Mouse (Mus musculus) embryo, embryonic 9.5 days (tissue): ENCODE measurements around the gene Cypt15.
"Not testable (repeated sequence)": the region's sequence is repeated elsewhere in the genome, so short reads cannot be mapped to it uniquely, and the experiment has no call there.

ENCODE experiments used
- DNase-seq: peaks from one replicate; pipeline ENCODE4 v3.0.0-alpha.2; 2017; ENCODE audit errors: extremely low spot score

Cypt15 gene

GRCm38 (mm10) chrX:39345967-39346366 lies at the start of gene Cypt15:
Gene Cypt15 (plus strand): TSS chrX:39346267.
- DNase-seq: not testable (repeated sequence)

DNA sequence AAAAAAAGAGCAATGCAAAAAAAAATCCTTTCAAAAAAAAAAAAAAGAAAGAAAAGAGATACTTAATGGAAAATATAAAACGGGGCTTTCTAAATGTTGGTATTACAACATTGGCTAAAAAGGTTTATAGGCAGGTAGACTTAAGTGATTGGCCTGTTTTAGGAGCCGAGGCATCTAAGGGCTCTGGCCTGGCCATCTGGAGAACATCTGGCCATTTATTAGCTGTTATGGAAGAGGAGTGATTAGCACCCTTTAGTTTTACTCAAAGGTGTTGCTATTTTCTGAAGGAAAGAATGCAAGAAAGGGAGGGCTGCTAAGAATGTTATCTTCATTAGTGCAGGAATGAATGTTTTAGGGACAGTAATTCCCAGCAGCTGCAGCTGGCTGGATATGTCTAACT lies 24.9 kb downstream of the Cypt15 start:
- no peak for DNase-seq

GRCm38 (mm10) chrX:39378830-39379229 lies 32.8 kb downstream of the Cypt15 start:
- DNase-seq: no peak

- no peak for DNase-seq
Observed at GRCm38 (mm10) chrX:39383806-39384205, 37.7 kb downstream of the Cypt15 start.
